ENCODE assay signal across 1 mouse cellular context in the genomic region with DNA sequence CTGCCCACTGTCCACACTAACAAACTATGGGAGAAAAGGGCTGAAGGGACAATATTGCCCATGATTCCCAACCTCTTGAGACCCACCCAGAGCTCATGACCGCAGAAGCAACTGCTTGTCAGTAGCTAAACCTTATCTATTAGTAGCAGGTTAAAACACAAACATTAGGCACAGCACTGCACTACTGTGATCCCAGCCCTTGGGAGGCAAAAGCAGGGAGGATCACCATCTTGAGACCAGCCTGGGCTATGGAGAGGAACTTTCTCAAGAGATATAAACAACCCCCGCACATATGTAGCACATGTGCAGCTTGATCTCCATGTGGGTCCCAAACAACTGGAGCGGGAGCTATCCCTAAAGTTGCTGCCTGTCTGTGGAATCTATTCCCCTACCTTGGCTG.
TF ChIP-seq lines count a peak whose summit lies in the region.

No protein-coding gene starts in this region.

TF ChIP-seq in MEL, 35 proteins besides CTCF, POLR2A, EP300 and RAD21 (continued from another document):
- TF ChIP-seq MAFK (IDR thresholded peaks at IDR 0.05; ENCODE audit: borderline replicate concordance, low read depth, low read length): no peak
- peak; percentile 96 for TF ChIP-seq GATA1 (IDR thresholded peaks at IDR 0.05; ENCODE audit: low read depth, low read length)
- TF ChIP-seq CHD1 (IDR thresholded peaks at IDR 0.05; ENCODE audit: low read depth, low read length): no peak
- peak; percentile 93 for TF ChIP-seq MAX (IDR thresholded peaks at IDR 0.05; ENCODE audit: low read length)
- peak; percentile 11; the same call in 1 of the 2 replicates for TF ChIP-seq TBP (IDR thresholded peaks at IDR 0.05; ENCODE audit: low read depth, low read length)
- TF ChIP-seq NRF1 (IDR thresholded peaks at IDR 0.05; ENCODE audit: insufficient read depth, low read depth, low read length, poor library complexity, severe bottlenecking): 0 out of 2 replicates have a peak, but pooled peaks have one; percentile 15
- TF ChIP-seq SMC3 (IDR thresholded peaks at IDR 0.05; ENCODE audit: low read depth, low read length): no peak
- TF ChIP-seq ZKSCAN1 (IDR thresholded peaks at IDR 0.05; ENCODE audit: low read depth, low read length): no peak
- peak; percentile 91 for TF ChIP-seq SIN3A (IDR thresholded peaks at IDR 0.05; ENCODE audit: low read length)
- TF ChIP-seq CHD2 (IDR thresholded peaks at IDR 0.05; ENCODE audit: low read length): no peak
- TF ChIP-seq MYB (IDR thresholded peaks at IDR 0.05; ENCODE audit: low read depth, low read length): peak; percentile 52
